Mouse (Mus musculus) lung, embryonic 14.5 days (tissue): ENCODE measurements around the gene Gpr12. TPM values are rescaled to one million over a fixed set of nuclear protein-coding genes. Genes with fewer than 3 reads are reported as not detected.
"Not testable (repeated sequence)": the region's sequence is repeated elsewhere in the genome, so short reads cannot be mapped to it uniquely, and the experiment has no call there.

ENCODE experiments used
- ATAC-seq: fragments of 200-750 bp; cut with Nextera tagmentation; 2 replicates; pipeline ENCODE4 v1.8.0; 2017; ENCODE audit warnings: mild to moderate bottlenecking, moderate TSS enrichment, moderate library complexity; ENCODE audit not compliant: insufficient read depth
- DNase-seq: peaks from one replicate; pipeline ENCODE4 v3.0.0-alpha.2; 2015
- H3K27ac ChIP-seq: fragments of 300-500 bp; sonication (generic); 2 replicates; pipeline ENCODE4 v1.5.1; 2014; ENCODE audit warnings: low read depth, mild to moderate bottlenecking, moderate library complexity
- H3K27me3 ChIP-seq: fragments of 300-500 bp; sonication (generic); 2 replicates; pipeline ENCODE4 v1.6.1; 2014; ENCODE audit warnings: low read length, control low read depth; ENCODE audit not compliant: insufficient read depth
- H3K36me3 ChIP-seq: fragments of 300-500 bp; sonication (generic); 2 replicates; pipeline ENCODE4 v1.6.1; 2014; ENCODE audit warnings: control low read depth; ENCODE audit not compliant: insufficient read depth
- H3K4me1 ChIP-seq: fragments of 300-500 bp; sonication (generic); 2 replicates; pipeline ENCODE4 v1.6.1; 2014; ENCODE audit warnings: antibody characterized with exemption, control low read depth; ENCODE audit not compliant: insufficient read depth
- H3K4me2 ChIP-seq: fragments of 300-500 bp; sonication (generic); 2 replicates; pipeline ENCODE4 v1.6.1; 2014; ENCODE audit warnings: mild to moderate bottlenecking
- H3K4me3 ChIP-seq: fragments of 300-500 bp; sonication (generic); 2 replicates; pipeline ENCODE4 v1.5.1; 2014; ENCODE audit warnings: low read depth, low read length
- H3K9ac ChIP-seq: fragments of 300-500 bp; sonication (generic); 2 replicates; pipeline ENCODE4 v1.6.1; 2014
- H3K9me3 ChIP-seq: fragments of 300-500 bp; sonication (generic); 2 replicates; pipeline ENCODE4 v1.6.1; 2016; ENCODE audit warnings: low read depth, low read length, control low read depth
- CTCF ChIP-seq: IDR thresholded peaks from 2 replicates; pipeline ENCODE4 v1.5.1; 2016; ENCODE audit warnings: antibody characterized with exemption, low read depth
- WGBS: fragments of 180-500 bp; shearing (Covaris S2); extraction: QIAGEN DNeasy Blood & Tissue Kit; methylation state at CpG from one replicate; pipeline ENCODE4 v1.1.7; 2014; 5-methylcytosine and 5-hydroxymethylcytosine counted together
- polyA plus RNA-seq: library from polyadenylated mRNA; unstranded; fragments of >200 nt; fragmentation: Nextera tagmentation; extraction: Ambion mirVana; gene quantifications from 2 replicates; pipeline ENCODE4 v1.2.1, GENCODE M21; 2014

Gene Gpr12
- polyA plus RNA-seq, 1 experiment from 2014 or later: not detected

DNA sequence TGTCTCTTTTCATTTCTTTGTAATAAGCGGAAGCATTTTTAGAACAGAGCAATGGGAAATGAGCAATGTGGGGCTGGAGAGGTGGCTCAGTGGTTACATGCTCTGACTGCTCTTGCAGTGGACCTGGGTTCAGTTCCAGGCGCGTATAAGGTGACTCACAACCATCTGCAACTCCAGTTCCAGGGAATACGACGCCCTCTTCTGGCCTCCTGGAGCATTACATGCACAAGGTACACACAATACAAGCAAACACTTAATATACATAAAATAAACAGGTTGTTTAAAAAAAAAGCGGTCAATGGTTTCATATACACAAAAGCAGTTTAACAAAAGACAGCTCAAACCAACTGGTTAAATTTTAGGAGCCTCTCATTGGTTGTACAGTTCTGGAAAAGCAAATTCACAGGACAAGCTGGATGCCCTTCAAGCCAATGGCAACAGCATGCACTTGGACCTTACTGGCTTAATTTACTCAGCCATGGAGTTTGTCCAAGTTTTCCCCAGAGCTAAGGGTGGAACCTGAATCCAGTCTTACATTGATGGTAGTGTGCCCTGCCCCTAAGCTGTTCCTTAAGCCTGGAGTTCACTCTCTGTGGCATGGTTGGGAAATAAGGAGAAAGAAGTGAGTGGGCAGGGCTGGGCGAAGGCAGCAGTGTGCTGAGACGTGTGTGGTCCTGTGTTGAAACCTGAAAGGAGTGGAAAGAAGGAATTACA lies 1.5 kb upstream of the Gpr12 start:
- H3K27ac ChIP-seq: no peak overlapping the region
- H3K4me2 ChIP-seq: no peak overlapping the region
- no peak for TF ChIP-seq CTCF
- H3K9ac ChIP-seq: no peak overlapping the region
- peaks cover 44% of the 10 kb centered on the region for H3K27me3 ChIP-seq
- ATAC-seq (no peak), DNase-seq (no peak)
- WGBS: 63% methylated on average over 8 of the region's 8 CpGs
- H3K4me3 ChIP-seq: no peak overlapping the region
- no peaks in the 10 kb centered on the region for H3K9me3 ChIP-seq
- H3K4me1 ChIP-seq: no peaks in the 10 kb centered on the region
- no peaks in the 10 kb centered on the region for H3K36me3 ChIP-seq

DNA sequence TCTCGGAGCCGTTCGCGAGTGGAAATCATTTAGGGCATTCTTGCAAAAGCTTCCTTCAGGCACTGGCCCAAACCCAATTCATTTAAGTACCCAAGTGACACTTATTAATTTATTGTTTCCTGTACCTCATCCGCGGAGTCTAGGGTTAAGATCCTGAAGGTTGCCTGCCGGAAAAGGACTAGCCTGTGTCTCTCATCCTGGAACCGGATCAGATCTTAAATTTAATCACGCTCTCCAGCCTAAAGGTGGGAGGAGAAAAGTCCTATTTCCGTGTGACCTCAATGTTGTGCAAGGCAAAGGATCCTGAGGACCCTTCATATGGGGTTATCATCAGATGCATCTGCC lies 240 bp upstream of the Gpr12 start:
- Histone ChIP-seq H3K4me2 (peak overlapping the region; percentile 78), H3K36me3 (no peaks in the 10 kb centered on the region), H3K4me1 (no peaks in the 10 kb centered on the region), H3K27me3 (peaks cover 44% of the 10 kb centered on the region), H3K9me3 (no peaks in the 10 kb centered on the region), H3K9ac (no peak overlapping the region), H3K27ac (no peak overlapping the region), H3K4me3 (peak overlapping the region; percentile 43)
- ATAC-seq: no peak
- TF ChIP-seq CTCF: no peak
- 4% methylated on average over 10 of the region's 10 CpGs for WGBS
- no peak for DNase-seq

- ATAC-seq (no peak), DNase-seq (peak; percentile 4)
- WGBS: 11% methylated on average over 10 of the region's 10 CpGs
- peaks cover 44% of the 10 kb centered on the region for H3K27me3 ChIP-seq
- no peak overlapping the region for H3K27ac ChIP-seq
- peak overlapping the region; percentile 43 for H3K4me3 ChIP-seq
- no peaks in the 10 kb centered on the region for H3K4me1 ChIP-seq
- TF ChIP-seq CTCF: no peak
- H3K36me3 ChIP-seq: no peaks in the 10 kb centered on the region
- peak overlapping the region; percentile 78 for H3K4me2 ChIP-seq
- no peak overlapping the region for H3K9ac ChIP-seq
- no peaks in the 10 kb centered on the region for H3K9me3 ChIP-seq
Observed at GRCm38 (mm10) chr5:146584156-146584477, 922 bp downstream of the Gpr12 start.

DNA sequence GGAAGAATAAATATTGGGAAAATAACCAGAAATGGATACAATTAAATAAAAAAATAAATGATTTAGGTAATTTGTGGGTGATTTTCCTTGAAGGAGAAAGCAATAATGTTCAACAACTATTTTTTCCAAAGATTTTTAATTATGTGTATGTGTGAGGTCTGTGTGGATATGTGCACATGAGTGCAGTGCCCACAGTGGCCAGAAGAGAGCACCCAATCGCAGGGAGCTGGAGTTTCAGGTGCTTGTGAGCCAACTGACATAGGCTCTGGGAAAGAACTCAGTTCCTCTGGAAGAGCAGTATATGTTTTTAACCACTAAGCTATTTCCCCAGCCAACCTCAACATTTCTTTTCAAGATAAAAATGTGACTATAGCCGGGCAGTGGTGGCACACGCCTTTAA lies 8.4 kb downstream of the Gpr12 start:
- Histone ChIP-seq H3K36me3 (no peaks in the 10 kb centered on the region), H3K4me2 (no peak overlapping the region), H3K9ac (no peak overlapping the region), H3K27me3 (no peaks in the 10 kb centered on the region), H3K9me3 (no peaks in the 10 kb centered on the region), H3K4me3 (no peak overlapping the region), H3K27ac (no peak overlapping the region), H3K4me1 (no peaks in the 10 kb centered on the region)
- 87% methylated on average over 3 of the region's 3 CpGs for WGBS
- DNase-seq (no peak), ATAC-seq (no peak)
- no peak for TF ChIP-seq CTCF

GRCm38 (mm10) chr5:146572735-146573042 lies 12.3 kb downstream of the Gpr12 start:
- not testable (repeated sequence) for H3K36me3 ChIP-seq, ATAC-seq, H3K27me3 ChIP-seq, H3K4me3 ChIP-seq, DNase-seq, H3K27ac ChIP-seq, H3K4me1 ChIP-seq, H3K9ac ChIP-seq, H3K4me2 ChIP-seq, H3K9me3 ChIP-seq
- 85% methylated on average over 4 of the region's 4 CpGs for WGBS

DNA sequence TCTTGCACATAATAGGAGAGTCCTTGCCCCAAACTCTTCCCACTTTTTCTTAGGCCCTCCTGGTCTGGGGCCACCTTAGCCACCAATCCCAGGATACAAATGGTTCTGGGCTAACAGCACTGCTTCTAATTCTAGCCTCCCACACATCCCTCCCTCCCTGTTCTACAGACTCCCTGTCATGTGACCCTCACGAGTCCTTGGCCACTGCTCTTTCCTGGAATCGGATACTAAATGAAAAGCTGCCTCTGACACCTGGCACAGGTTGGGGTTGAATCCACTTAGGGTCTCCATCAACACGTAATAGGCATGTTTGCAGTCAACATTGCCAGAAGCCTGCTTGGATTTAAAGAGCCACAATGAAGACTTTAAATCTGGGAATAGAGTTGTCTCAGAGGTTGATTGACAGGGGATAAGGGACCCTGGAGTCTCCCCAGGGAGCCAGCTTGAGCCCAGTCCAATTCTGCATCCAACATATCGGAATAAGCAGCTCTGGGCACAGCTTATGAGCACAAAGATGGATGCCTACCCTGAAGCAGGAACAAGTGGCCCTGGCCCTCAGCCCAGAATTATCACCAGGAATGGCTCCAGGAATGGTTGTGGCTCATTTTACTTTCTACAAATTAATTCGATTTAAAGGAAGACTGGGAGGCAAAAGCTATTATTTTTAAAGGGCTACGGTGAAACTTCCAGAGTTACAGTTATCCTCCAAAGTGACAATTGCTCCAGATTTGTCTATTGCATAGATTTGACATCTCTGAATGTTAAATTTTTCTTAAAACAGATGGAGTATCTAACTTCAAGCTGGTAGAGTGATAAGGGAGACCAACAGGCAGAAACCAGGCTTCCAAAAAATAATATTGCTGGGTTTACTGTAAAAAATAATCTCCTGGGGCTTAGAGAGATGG lies 13.0 kb downstream of the Gpr12 start:
- H3K27me3 ChIP-seq, H3K9me3 ChIP-seq, ATAC-seq, DNase-seq, H3K4me1 ChIP-seq, H3K27ac ChIP-seq, H3K4me3 ChIP-seq, H3K9ac ChIP-seq, H3K4me2 ChIP-seq, H3K36me3 ChIP-seq: not testable (repeated sequence)
- 60% methylated on average over 6 of the region's 6 CpGs for WGBS

GRCm38 (mm10) chr5:146570179-146570578 lies 14.9 kb downstream of the Gpr12 start:
- H3K4me3 ChIP-seq, DNase-seq, H3K27ac ChIP-seq, H3K9me3 ChIP-seq, H3K4me1 ChIP-seq, ATAC-seq, H3K9ac ChIP-seq, H3K4me2 ChIP-seq, H3K36me3 ChIP-seq, H3K27me3 ChIP-seq: not testable (repeated sequence)
- 78% methylated on average over 6 of the region's 6 CpGs for WGBS
